Mouse (Mus musculus) testis, adult 2 months (tissue): Measurements from ENCODE around the gene Olfr394.

Experiments
- CTCF ChIP-seq: fragments of 200-500 bp; IDR thresholded peaks from 2 replicates; pipeline ENCODE4 v1.5.1; 2012; ENCODE audit warnings: low read depth, mild to moderate bottlenecking, inconsistent platforms, low read length, moderate library complexity; ENCODE audit not compliant: control insufficient read depth, insufficient read depth, insufficient replicate concordance
- POLR2A ChIP-seq: fragments of 200-500 bp; IDR thresholded peaks from 2 replicates; pipeline ENCODE4 v1.6.1; 2012; ENCODE audit warnings: low read depth, mild to moderate bottlenecking, inconsistent platforms, low read length, moderate library complexity; ENCODE audit not compliant: control insufficient read depth

GRCm38 (mm10) chr11:73851354-73851753 lies 39.2 kb downstream of the Olfr394 start, which contains the start of gene Olfr393:
- no peak for TF ChIP-seq CTCF
- TF ChIP-seq POLR2A: no peak
